Mouse (Mus musculus): ENCODE results near the gene Ugt1a5. TPM values are rescaled to one million over a fixed set of nuclear protein-coding genes. Genes with fewer than 3 reads are reported as not detected.

The Ugt1a5 gene
- total and polyA plus RNA-seq, 3 experiments = not detected

DNA sequence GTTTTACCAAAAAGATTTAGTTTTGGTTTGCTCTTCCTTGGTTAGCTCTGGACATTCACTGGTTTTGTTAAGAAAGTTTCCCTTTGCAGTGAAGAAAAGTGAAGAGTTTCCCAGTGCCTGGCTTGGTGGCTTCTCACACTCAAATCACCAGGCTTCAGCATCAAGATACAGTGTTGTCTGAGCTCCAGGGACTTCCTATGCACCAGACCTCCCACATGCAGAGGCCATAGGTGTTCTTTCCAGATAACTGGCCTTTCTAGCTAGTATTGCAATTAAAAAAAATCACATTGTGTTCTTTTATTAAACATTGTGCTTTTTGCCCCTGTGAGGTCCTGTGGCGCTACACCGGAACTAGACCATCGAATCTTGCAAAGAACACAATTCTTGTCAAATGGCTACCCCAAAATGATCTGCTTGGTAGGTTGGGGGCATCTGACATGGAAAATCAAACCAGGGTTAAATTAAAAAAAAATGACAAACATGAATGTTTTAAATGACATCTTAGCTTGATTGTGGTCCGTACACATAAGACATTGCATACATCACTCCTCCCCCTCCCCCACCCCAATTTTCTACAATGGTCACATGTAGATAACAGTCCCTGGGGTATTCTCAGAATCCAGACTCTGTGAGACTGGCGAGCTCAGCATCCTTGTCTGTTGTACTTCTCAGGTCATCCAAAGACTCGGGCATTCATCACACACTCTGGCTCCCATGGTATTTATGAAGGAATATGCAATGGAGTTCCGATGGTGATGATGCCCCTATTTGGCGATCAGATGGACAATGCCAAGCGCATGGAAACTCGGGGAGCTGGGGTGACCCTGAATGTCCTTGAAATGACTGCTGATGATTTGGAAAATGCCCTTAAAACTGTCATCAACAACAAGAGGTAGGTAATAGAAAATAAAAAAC, 49.9 kb downstream of the Ugt1a5 start:
- H3K27ac ChIP-seq (ENCODE audit: control insufficient read depth, low read depth, low read length) = no peak overlapping the region
- TF ChIP-seq CHD2 (IDR thresholded peaks at IDR 0.05; ENCODE audit: low read length) (no peak), TCF12 (IDR thresholded peaks at IDR 0.05; ENCODE audit: low read depth, low read length) (no peak), ZC3H11A (IDR thresholded peaks at IDR 0.05; ENCODE audit: low read depth, low read length) (no peak), RAD21 (IDR thresholded peaks at IDR 0.05; ENCODE audit: low read depth, low read length) (no peak), CHD1 (IDR thresholded peaks at IDR 0.05; ENCODE audit: low read depth, low read length) (no peak), TAL1 (IDR thresholded peaks at IDR 0.05; ENCODE audit: low read length) (no peak), NELFE (IDR thresholded peaks at IDR 0.05; ENCODE audit: low read depth, low read length) (no peak)
- DNase-seq (ENCODE audit: low read depth, low spot score) = peak; percentile 8

DNA sequence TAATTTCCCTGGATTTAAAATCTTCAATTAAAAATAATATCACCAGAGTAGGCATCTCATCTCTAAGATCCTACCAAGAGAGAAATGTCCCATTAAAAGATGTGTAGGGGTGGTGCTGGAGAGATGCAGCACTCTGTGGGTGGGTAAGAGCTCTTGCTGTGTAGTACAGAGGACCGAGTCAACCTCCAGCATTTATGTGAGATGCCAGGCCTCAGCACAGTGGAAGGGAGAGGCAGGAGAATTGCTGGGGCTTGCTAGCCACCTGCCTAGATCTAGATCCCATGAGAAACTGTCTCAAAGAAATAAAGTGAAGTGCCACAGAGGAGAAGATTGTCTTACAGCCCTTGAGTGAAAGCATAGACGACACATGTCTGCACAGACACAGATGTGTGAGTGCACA, 50.7 kb downstream of the Ugt1a5 start:
- no peaks in the 10 kb centered on the region for H3K36me3 ChIP-seq (ENCODE audit: control insufficient read depth in 1 of 2, insufficient read depth in 2 of 2, low read length in 2 of 2)
- no peaks in the 10 kb centered on the region for H3K4me1 ChIP-seq (ENCODE audit: control insufficient read depth in 1 of 2, insufficient read depth in 2 of 2, low read length in 2 of 2)
- no peak overlapping the region for H3K4me3 ChIP-seq (ENCODE audit: control insufficient read depth in 1 of 2, insufficient read depth in 1 of 2, low read depth in 2 of 2, low read length in 2 of 2)
- no peak overlapping the region for H3K27ac ChIP-seq (ENCODE audit: control insufficient read depth, low read depth, low read length)
- H3K27me3 ChIP-seq (ENCODE audit: control insufficient read depth in 1 of 2, insufficient read depth in 2 of 2, low read length in 2 of 2) = no peaks in the 10 kb centered on the region
- TF ChIP-seq USF2 (IDR thresholded peaks at IDR 0.05; ENCODE audit: borderline replicate concordance in 1 of 2, insufficient read depth in 1 of 2, low read depth in 1 of 2, low read length in 2 of 2) (no peak), SIN3A (IDR thresholded peaks at IDR 0.05; ENCODE audit: low read length) (no peak), POLR2AphosphoS5 (IDR thresholded peaks at IDR 0.05; ENCODE audit: borderline replicate concordance, low read depth, low read length) (no peak), UBTF (IDR thresholded peaks at IDR 0.05; ENCODE audit: borderline replicate concordance, insufficient read depth, low read depth, low read length) (no peak), ZMIZ1 (IDR thresholded peaks at IDR 0.05; ENCODE audit: low read depth, low read length) (no peak), MEF2A (IDR thresholded peaks at IDR 0.05; ENCODE audit: extremely low read depth, insufficient replicate concordance, low read depth, low read length, poor library complexity, severe bottlenecking) (no peak), SMC3 (IDR thresholded peaks at IDR 0.05; ENCODE audit: low read depth, low read length) (no peak), ZKSCAN1 (IDR thresholded peaks at IDR 0.05; ENCODE audit: low read depth, low read length) (no peak), USF1 (IDR thresholded peaks at IDR 0.05; ENCODE audit: low read depth, low read length) (no peak), ETS1 (IDR thresholded peaks at IDR 0.05; ENCODE audit: low read depth, low read length) (no peak), TAL1 (IDR thresholded peaks at IDR 0.05; ENCODE audit: low read length) (no peak), ZC3H11A (IDR thresholded peaks at IDR 0.05; ENCODE audit: low read depth, low read length) (no peak), CHD2 (IDR thresholded peaks at IDR 0.05; ENCODE audit: low read length) (no peak), NRF1 (IDR thresholded peaks at IDR 0.05; ENCODE audit: insufficient read depth, low read depth, low read length, poor library complexity, severe bottlenecking) (no peak), NELFE (IDR thresholded peaks at IDR 0.05; ENCODE audit: low read depth, low read length) (no peak), MAX (IDR thresholded peaks at IDR 0.05; ENCODE audit: low read length) (no peak), E2F4 (IDR thresholded peaks at IDR 0.05; ENCODE audit: borderline replicate concordance, low read depth, low read length) (no peak), HCFC1 (IDR thresholded peaks at IDR 0.05; ENCODE audit: low read depth, low read length) (no peak)
- no peak overlapping the region for H3K9ac ChIP-seq (ENCODE audit: control insufficient read depth, low read depth, low read length, poor library complexity, severe bottlenecking)
- H3K79me2 ChIP-seq (ENCODE audit: control insufficient read depth, insufficient read depth, low read length, poor library complexity) = no peaks in the 10 kb centered on the region
- no peaks in the 10 kb centered on the region for H3K9me3 ChIP-seq (replicated peaks; ENCODE audit: insufficient read depth, low read length)
- DNase-seq (ENCODE audit: low read depth, low spot score) = peak; percentile 4

More for the DNA sequence above, 49.9 kb downstream of the Ugt1a5 start:
- Histone ChIP-seq H3K4me3 (ENCODE audit: control insufficient read depth in 1 of 2, insufficient read depth in 1 of 2, low read depth in 2 of 2, low read length in 2 of 2) (no peak overlapping the region), H3K36me3 (ENCODE audit: control insufficient read depth in 1 of 2, insufficient read depth in 2 of 2, low read length in 2 of 2) (no peaks in the 10 kb centered on the region), H3K9ac (ENCODE audit: control insufficient read depth, low read depth, low read length, poor library complexity, severe bottlenecking) (no peak overlapping the region), H3K79me2 (ENCODE audit: control insufficient read depth, insufficient read depth, low read length, poor library complexity) (no peaks in the 10 kb centered on the region), H3K27me3 (ENCODE audit: control insufficient read depth in 1 of 2, insufficient read depth in 2 of 2, low read length in 2 of 2) (no peaks in the 10 kb centered on the region), H3K9me3 (replicated peaks; ENCODE audit: insufficient read depth, low read length) (no peaks in the 10 kb centered on the region), H3K4me1 (ENCODE audit: control insufficient read depth in 1 of 2, insufficient read depth in 2 of 2, low read length in 2 of 2) (no peaks in the 10 kb centered on the region)
